Mouse (Mus musculus) ES-E14 (cell line): Measurements from ENCODE around the gene Dab2ip.

Source experiments
- CHD2 ChIP-seq: IDR thresholded peaks from 2 replicates; pipeline ENCODE4 v1.6.1; 2014; ENCODE audit warnings: mild to moderate bottlenecking, low read depth, low read length, inconsistent platforms
- HCFC1 ChIP-seq: IDR thresholded peaks from 2 replicates; pipeline ENCODE4 v1.6.1; 2012; ENCODE audit warnings: low read length, inconsistent platforms, borderline replicate concordance; ENCODE audit not compliant: insufficient read depth
- ZC3H11A ChIP-seq: IDR thresholded peaks from 2 replicates; pipeline ENCODE4 v1.6.1; 2012; ENCODE audit warnings: low read depth, mild to moderate bottlenecking, inconsistent platforms, low read length, borderline replicate concordance

DNA sequence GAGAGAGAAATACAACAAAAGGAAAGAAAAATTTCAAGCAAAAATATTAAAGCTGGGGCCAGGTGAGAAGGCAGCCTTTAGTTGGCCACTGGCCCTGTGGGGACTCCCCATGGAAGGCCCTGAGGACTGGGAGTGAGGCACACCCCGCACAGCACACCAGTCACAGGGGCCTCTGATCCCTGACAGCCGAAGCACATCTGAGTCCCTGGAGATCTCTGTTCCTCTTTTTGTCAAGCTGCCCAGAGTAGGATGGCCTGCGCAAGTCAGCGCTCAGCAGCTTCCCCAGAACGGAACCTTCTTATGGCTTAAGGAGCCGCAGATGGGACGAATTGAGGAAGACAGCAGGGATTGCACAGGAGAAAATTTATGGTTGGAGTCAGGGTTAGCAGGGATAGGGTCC lies 198.4 kb downstream of the Dab2ip start:
- no peak for TF ChIP-seq CHD2
- no peak for TF ChIP-seq ZC3H11A
- TF ChIP-seq HCFC1, result no peak
